Mouse (Mus musculus): ENCODE measurements at regions not wholly inside any gene's neighbourhood (a gene's known extent, or its start where the extent isn't known, plus 50 kb on each side); places are given as distances from the start of the nearest gene placed in this dataset.

GRCm38 (mm10) chr3:66646251-66646650 lies 334.9 kb upstream of the Rsrc1 start:
- DNase-seq (ENCODE audit: low read depth, low spot score) = no peak

GRCm38 (mm10) chr3:66649271-66649670 lies 331.9 kb upstream of the Rsrc1 start:
- no peak for DNase-seq (ENCODE audit: low read depth, low spot score)

- no peak for DNase-seq (ENCODE audit: low read depth, low spot score)
These were observed 331.0 kb upstream of the Rsrc1 start for GRCm38 (mm10) chr3:66650076-66650748.

- DNase-seq (ENCODE audit: low read depth, low spot score) = peak; percentile 32
These were observed 330.3 kb upstream of the Rsrc1 start for GRCm38 (mm10) chr3:66650749-66651472.

- DNase-seq (ENCODE audit: low read depth, low spot score) = no peak
These were observed 328.9 kb upstream of the Rsrc1 start for GRCm38 (mm10) chr3:66652139-66652846.

- DNase-seq (ENCODE audit: low read depth, low spot score) = no peak
These were observed 327.2 kb upstream of the Rsrc1 start for GRCm38 (mm10) chr3:66653961-66654360.

- no peak for DNase-seq (ENCODE audit: low read depth, low spot score)
These were observed 326.3 kb upstream of the Rsrc1 start for GRCm38 (mm10) chr3:66654860-66655259.

- DNase-seq (ENCODE audit: low read depth, low spot score) = no peak
These were observed 324.7 kb upstream of the Rsrc1 start for GRCm38 (mm10) chr3:66656458-66656857.

- DNase-seq (ENCODE audit: low read depth, low spot score) = no peak
These were observed 320.6 kb upstream of the Rsrc1 start for GRCm38 (mm10) chr3:66660555-66660954.

- DNase-seq (ENCODE audit: low read depth, low spot score) = no peak
These were observed 319.2 kb upstream of the Rsrc1 start for GRCm38 (mm10) chr3:66661826-66662618.

- no peak for DNase-seq (ENCODE audit: low read depth, low spot score)
These were observed 297.5 kb upstream of the Rsrc1 start for GRCm38 (mm10) chr3:66683589-66684286.

GRCm38 (mm10) chr3:66684287-66684903 lies 296.8 kb upstream of the Rsrc1 start:
- DNase-seq (ENCODE audit: low read depth, low spot score) = no peak

GRCm38 (mm10) chr3:66685136-66685535 lies 296.1 kb upstream of the Rsrc1 start:
- peak; percentile 74 for DNase-seq (ENCODE audit: low read depth, low spot score)

GRCm38 (mm10) chr3:66687126-66687525 lies 294.1 kb upstream of the Rsrc1 start:
- DNase-seq (ENCODE audit: low read depth, low spot score) = no peak

- DNase-seq (ENCODE audit: low read depth, low spot score) = no peak
These were observed 290.2 kb upstream of the Rsrc1 start for GRCm38 (mm10) chr3:66690906-66691522.

GRCm38 (mm10) chr3:66695125-66695524 lies 286.1 kb upstream of the Rsrc1 start:
- DNase-seq (ENCODE audit: low read depth, low spot score) = no peak

- DNase-seq (ENCODE audit: low read depth, low spot score) = no peak
These were observed 285.4 kb upstream of the Rsrc1 start for GRCm38 (mm10) chr3:66695661-66696253.

- no peak for DNase-seq (ENCODE audit: low read depth, low spot score)
These were observed 283.1 kb upstream of the Rsrc1 start for GRCm38 (mm10) chr3:66698083-66698482.

GRCm38 (mm10) chr3:66705766-66706165 lies 275.4 kb upstream of the Rsrc1 start:
- peak; percentile 68 for DNase-seq (ENCODE audit: low read depth, low spot score)

GRCm38 (mm10) chr3:66735468-66735867 lies 245.7 kb upstream of the Rsrc1 start:
- DNase-seq (ENCODE audit: low read depth, low spot score) = no peak

All from forelimb bud, embryonic 11.5 days (tissue).